Mouse (Mus musculus): ENCODE data around the gene 5730522E02Rik. TPM values are rescaled to one million over a fixed set of nuclear protein-coding genes. Genes with fewer than 3 reads are reported as not detected.

The 5730522E02Rik gene
- not detected for total RNA-seq (2023)

GRCm38 (mm10) chr11:26210582-26211180, at the start of gene 5730522E02Rik:
TSS of gene 5730522E02Rik (minus strand) at chr11:26210763.

Other genes with a start within 250 kb of the 5730522E02Rik start
- gene Fancl, start 175.4 kb upstream of the 5730522E02Rik start, total RNA-seq (2023), result 17.5 TPM

Measured in CD4-positive naive resting alpha-beta T cell, adult 76 days (primary cell).